Comparison of ENCODE assay signal across 17 mouse cellular contexts in genomic region chr2:84296517-84296916, GRCm38 (mm10).
DNase-seq lines count a peak whose midpoint lies in the region; ATAC-seq and TF ChIP-seq lines count a peak whose summit lies in the region.
"Had no signal": no experiment of that assay in that cellular context is flagged by ENCODE, and none has a peak within 500 bp of the region (broad histone marks: within the 10 kb centered on the region; RNA-seq: fewer than 3 reads in every experiment).

No protein-coding gene starts in this region.

- peaks cover 9% of the 10 kb centered on the region for H3K4me1 ChIP-seq in heart, adult 2 months (ENCODE audit: control insufficient read depth, insufficient read depth, low read length)
- H3K4me1 ChIP-seq in lung, postnatal 0 days (ENCODE audit: insufficient read depth, low read depth, low read length), result no peaks in the 10 kb centered on the region
- H3K4me1 ChIP-seq in neural tube, embryonic 15.5 days, result 0 out of 2 replicates have a peak, but pooled peaks cover 4% of the 10 kb centered on the region
- H3K4me1 ChIP-seq: embryonic facial prominence, embryonic 10.5 days; hindbrain, embryonic 10.5 days; megakaryocyte, embryonic 14.5 days had no signal

- 28% methylated on average over 5 of the region's 5 CpGs for WGBS in heart, adult 2 months
- WGBS in lung, postnatal 0 days, result 28% methylated on average over 5 of the region's 5 CpGs
- WGBS in neural tube, embryonic 15.5 days, result 4% methylated on average over 5 of the region's 5 CpGs

- DNase-seq in heart, adult 2 months, result no peak
- no peak for DNase-seq in heart, postnatal 10 days
- peak; percentile 11 for DNase-seq in kidney, adult 9 months
- no peak for DNase-seq in kidney, adult 11 months
- DNase-seq in lung, postnatal 0 days (ENCODE audit: low spot score), result no peak
- no peak for DNase-seq in lung, postnatal 36 days
- DNase-seq in adrenal gland, postnatal 14 days, result no peak
- DNase-seq: cerebellum, adult 8-10 months; gastrocnemius, postnatal 14 days; kidney, adult 18-20 months; midbrain, embryonic 14.5 days had no signal

- no peak for TF ChIP-seq POLR2A in heart, adult 2 months (IDR thresholded peaks at IDR 0.05; ENCODE audit: insufficient read depth, low read depth, low read length)

- no peak for TF ChIP-seq CTCF in heart, adult 2 months (IDR thresholded peaks at IDR 0.05)
- no peak for TF ChIP-seq CTCF in lung, postnatal 0 days (IDR thresholded peaks at IDR 0.05)

- intact Hi-C loops in heart, adult 2 months (cut with DNase I), result no loop called here
- intact Hi-C loops in heart, postnatal 10 days (cut with DNase I), result no loop called here

- no peak overlapping the region for H3K9ac ChIP-seq in heart, adult 2 months (ENCODE audit: low read depth, low read length)
- H3K9ac ChIP-seq in lung, postnatal 0 days (replicated peaks; ENCODE audit: low read depth), result no peak overlapping the region
- no peak overlapping the region for H3K9ac ChIP-seq in neural tube, embryonic 15.5 days (replicated peaks)
- H3K9ac ChIP-seq: liver, embryonic 15.5 days had no signal

- H3K27me3 ChIP-seq in heart, adult 2 months (ENCODE audit: control insufficient read depth, insufficient read depth, low read length), result no peaks in the 10 kb centered on the region
- no peaks in the 10 kb centered on the region for H3K27me3 ChIP-seq in lung, postnatal 0 days (replicated peaks; ENCODE audit: insufficient read depth, low read length)
- H3K27me3 ChIP-seq in neural tube, embryonic 15.5 days (replicated peaks), result no peaks in the 10 kb centered on the region
- H3K27me3 ChIP-seq: liver, embryonic 15.5 days; megakaryocyte, embryonic 14.5 days had no signal

- H3K4me3 ChIP-seq in heart, adult 2 months, result peak overlapping the region; percentile 22; the same call in 1 of the 2 replicates
- no peak overlapping the region for H3K4me3 ChIP-seq in lung, postnatal 0 days (ENCODE audit: low read depth, low read length)
- no peak overlapping the region for H3K4me3 ChIP-seq in neural tube, embryonic 15.5 days (replicated peaks)
- H3K4me3 ChIP-seq: embryonic facial prominence, embryonic 10.5 days; hindbrain, embryonic 10.5 days; liver, embryonic 15.5 days; megakaryocyte, embryonic 14.5 days had no signal

- ATAC-seq in lung, postnatal 0 days, result no peak
- ATAC-seq in neural tube, embryonic 15.5 days (ENCODE audit: low FRiP score), result peak; percentile 57; the same call in 1 of the 2 replicates

- H3K4me2 ChIP-seq in lung, postnatal 0 days (replicated peaks; ENCODE audit: low read depth, low read length), result 0 out of 2 replicates have a peak overlapping the region, but pooled peaks have one; percentile 19
- H3K4me2 ChIP-seq in neural tube, embryonic 15.5 days, result peak overlapping the region; percentile 22; the same call in 1 of the 2 replicates
- H3K4me2 ChIP-seq: liver, embryonic 15.5 days had no signal

- H3K27ac ChIP-seq in heart, adult 2 months, result peak overlapping the region; percentile 66
- no peak overlapping the region for H3K27ac ChIP-seq in lung, postnatal 0 days (ENCODE audit: low read length)
- peak overlapping the region; percentile 43 for H3K27ac ChIP-seq in neural tube, embryonic 15.5 days (replicated peaks)
- H3K27ac ChIP-seq: embryonic facial prominence, embryonic 10.5 days; hindbrain, embryonic 10.5 days; liver, embryonic 15.5 days; stomach, postnatal 0 days had no signal

- TF ChIP-seq EP300 in heart, adult 2 months (IDR thresholded peaks at IDR 0.05; ENCODE audit: insufficient read depth, low read depth, low read length), result no peak
- no peak for TF ChIP-seq EP300 in lung, postnatal 0 days (IDR thresholded peaks at IDR 0.05)

- peaks cover 8% of the 10 kb centered on the region for H3K36me3 ChIP-seq in heart, adult 2 months (ENCODE audit: control insufficient read depth, insufficient read depth, low read length)
- no peaks in the 10 kb centered on the region for H3K36me3 ChIP-seq in lung, postnatal 0 days (ENCODE audit: insufficient read depth, low read length)
- H3K36me3 ChIP-seq in neural tube, embryonic 15.5 days, result no peaks in the 10 kb centered on the region
- H3K36me3 ChIP-seq: embryonic facial prominence, embryonic 10.5 days; hindbrain, embryonic 10.5 days; liver, embryonic 15.5 days had no signal

- no peaks in the 10 kb centered on the region for H3K79me2 ChIP-seq in heart, adult 2 months (replicated peaks; ENCODE audit: control insufficient read depth, insufficient read depth, low read length)

- no peaks in the 10 kb centered on the region for H3K9me3 ChIP-seq in lung, postnatal 0 days (ENCODE audit: low read length)
- no peaks in the 10 kb centered on the region for H3K9me3 ChIP-seq in neural tube, embryonic 15.5 days (replicated peaks)
- H3K9me3 ChIP-seq: embryonic facial prominence, embryonic 10.5 days; hindbrain, embryonic 10.5 days; liver, embryonic 15.5 days; megakaryocyte, embryonic 14.5 days had no signal
